Mouse (Mus musculus) neural tube, embryonic 13.5 days (tissue): ENCODE measurements around the gene H3f3a. TPM values are rescaled to one million over a fixed set of nuclear protein-coding genes. Genes with fewer than 3 reads are reported as not detected.

Experiments
- polyA plus RNA-seq: library from polyadenylated mRNA; unstranded; fragments of >200 nt; fragmentation: Nextera tagmentation; extraction: Ambion mirVana; gene quantifications from 2 replicates; pipeline ENCODE4 v1.2.1, GENCODE M21; 2015

The H3f3a gene
- polyA plus RNA-seq, 1 experiment from 2014 or later: 3,867 TPM

Other genes starting within 250 kb of the H3f3a start
- gene Parp1, start 245.0 kb downstream of the H3f3a start, polyA plus RNA-seq: 114 TPM in 2 replicates
- 11.7 and 13.5 TPM in 2 replicates for gene Lin9, start 172.8 kb downstream of the H3f3a start, polyA plus RNA-seq
- gene Mixl1, start 116.9 kb downstream of the H3f3a start, polyA plus RNA-seq: not detected in 2 replicates
- gene Acbd3, start 87.9 kb downstream of the H3f3a start, polyA plus RNA-seq: 25.6 and 26.8 TPM in 2 replicates
- 25.7 and 33.7 TPM in 2 replicates for gene Sde2, start 37.2 kb upstream of the H3f3a start, polyA plus RNA-seq
- 0.15 TPM in 1 of 2 replicates, not detected in the other for gene Lefty2, start 79.2 kb upstream of the H3f3a start, polyA plus RNA-seq
- gene Pycr2, start 90.3 kb upstream of the H3f3a start, polyA plus RNA-seq: 72.2 and 73.4 TPM in 2 replicates
- gene Lefty1, start 121.1 kb upstream of the H3f3a start, polyA plus RNA-seq: 0.49 TPM in 1 of 2 replicates, not detected in the other
- gene Tmem63a, start 128.4 kb upstream of the H3f3a start, polyA plus RNA-seq: 2.0 and 3.2 TPM in 2 replicates
- gene Ephx1, start 207.0 kb upstream of the H3f3a start, polyA plus RNA-seq: 4.8 and 6.0 TPM in 2 replicates
- not detected in 2 replicates for gene 9130409I23Rik, start 237.3 kb upstream of the H3f3a start, polyA plus RNA-seq